Mouse (Mus musculus): Measurements from ENCODE around the gene Negr1. TPM values are rescaled to one million over a fixed set of nuclear protein-coding genes. Genes with fewer than 3 reads are reported as not detected.

Negr1 gene
- 1.7 and 1.9 TPM in 2 replicates for polyA plus RNA-seq (2012; rRNA removed)

- DNase-seq = peak; percentile 25
- TF ChIP-seq POLR2A (IDR thresholded peaks at IDR 0.05; ENCODE audit: low read depth, low read length) (no peak), CTCF (conservative IDR thresholded peaks at IDR 0.05; ENCODE audit: insufficient read depth, insufficient read length, low read depth, low read length) (no peak)
- WGBS = under 1% methylated on average over 76 of the region's 79 CpGs
- peak within 1 kb of the TSS; percentile 47 for H3K27ac ChIP-seq (ENCODE audit: insufficient read depth, low read depth, low read length)
- H3K36me3 ChIP-seq (ENCODE audit: control insufficient read depth, insufficient read depth, low read length) = no peaks in the 10 kb centered on the region
- H3K27me3 ChIP-seq (replicated peaks; ENCODE audit: control insufficient read depth, insufficient read depth, low read length) = no peaks in the 10 kb centered on the region
- peak within 1 kb of the TSS; percentile 61 for H3K4me3 ChIP-seq (ENCODE audit: insufficient read depth, low read depth, low read length)
- H3K4me1 ChIP-seq (ENCODE audit: control insufficient read depth, insufficient read depth, low read length) = no peaks in the 10 kb centered on the region
Observed at GRCm38 (mm10) chr3:156561524-156562423, at the start of gene Negr1. Gene Negr1 (plus strand): TSS chr3:156561794.

GRCm38 (mm10) chr3:156526461-156526933 lies 35.1 kb upstream of the Negr1 start:
- no peaks in the 10 kb centered on the region for H3K36me3 ChIP-seq (ENCODE audit: control insufficient read depth, insufficient read depth, low read length)
- 63% methylated on average over 8 of the region's 8 CpGs for WGBS
- TF ChIP-seq CTCF (conservative IDR thresholded peaks at IDR 0.05; ENCODE audit: insufficient read depth, insufficient read length, low read depth, low read length) = no peak
- TF ChIP-seq POLR2A (IDR thresholded peaks at IDR 0.05; ENCODE audit: low read depth, low read length) = no peak
- no peaks in the 10 kb centered on the region for H3K4me1 ChIP-seq (ENCODE audit: control insufficient read depth, insufficient read depth, low read length)
- no peaks in the 10 kb centered on the region for H3K27me3 ChIP-seq (replicated peaks; ENCODE audit: control insufficient read depth, insufficient read depth, low read length)
- H3K27ac ChIP-seq (ENCODE audit: insufficient read depth, low read depth, low read length) = no peak overlapping the region
- DNase-seq = no peak
- no peak overlapping the region for H3K4me3 ChIP-seq (ENCODE audit: insufficient read depth, low read depth, low read length)

DNA sequence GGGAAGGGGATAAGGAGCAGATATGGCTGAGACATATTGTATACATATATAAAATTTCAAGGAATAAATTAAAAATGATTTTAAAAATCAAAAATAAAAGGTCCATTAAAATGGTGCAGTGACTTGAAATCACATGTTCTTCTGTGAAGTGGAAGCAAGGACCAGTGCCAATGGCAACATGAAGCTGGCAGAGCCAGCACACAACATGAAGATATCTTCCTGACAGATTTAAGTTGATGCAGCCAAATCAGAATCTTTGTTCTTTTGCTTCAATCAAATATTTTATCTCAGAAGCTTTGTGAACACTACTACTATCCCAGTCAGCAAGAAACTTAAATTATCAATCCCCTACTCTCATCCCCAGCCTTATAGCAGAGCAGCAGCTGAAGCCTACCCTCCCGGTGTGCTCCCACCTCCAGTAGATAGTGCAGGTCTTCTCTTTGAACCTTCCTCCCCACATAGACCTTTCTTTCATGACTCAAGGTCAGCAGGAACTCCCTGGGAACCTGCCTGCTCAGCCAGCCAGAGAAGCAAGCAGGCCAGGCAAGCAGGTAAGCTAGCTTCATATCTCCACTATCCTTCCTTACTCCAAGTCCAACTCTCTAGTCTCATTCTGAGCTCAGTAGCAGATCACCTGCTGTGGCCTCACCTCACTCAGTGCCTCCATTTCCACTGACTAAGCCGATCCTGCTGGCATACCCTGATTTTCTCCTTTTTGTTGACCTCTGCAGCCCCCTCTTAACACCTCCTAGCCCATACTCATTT lies 34.2 kb upstream of the Negr1 start:
- Histone ChIP-seq H3K36me3 (ENCODE audit: control insufficient read depth, insufficient read depth, low read length) (no peaks in the 10 kb centered on the region), H3K4me1 (ENCODE audit: control insufficient read depth, insufficient read depth, low read length) (no peaks in the 10 kb centered on the region), H3K4me3 (ENCODE audit: insufficient read depth, low read depth, low read length) (no peak overlapping the region), H3K27ac (ENCODE audit: insufficient read depth, low read depth, low read length) (no peak overlapping the region), H3K27me3 (replicated peaks; ENCODE audit: control insufficient read depth, insufficient read depth, low read length) (no peaks in the 10 kb centered on the region)
- no peak for TF ChIP-seq POLR2A (IDR thresholded peaks at IDR 0.05; ENCODE audit: low read depth, low read length)
- no peak for TF ChIP-seq CTCF (conservative IDR thresholded peaks at IDR 0.05; ENCODE audit: insufficient read depth, insufficient read length, low read depth, low read length)
- 82% methylated on average over 2 of the region's 2 CpGs for WGBS
- DNase-seq = no peak

DNA sequence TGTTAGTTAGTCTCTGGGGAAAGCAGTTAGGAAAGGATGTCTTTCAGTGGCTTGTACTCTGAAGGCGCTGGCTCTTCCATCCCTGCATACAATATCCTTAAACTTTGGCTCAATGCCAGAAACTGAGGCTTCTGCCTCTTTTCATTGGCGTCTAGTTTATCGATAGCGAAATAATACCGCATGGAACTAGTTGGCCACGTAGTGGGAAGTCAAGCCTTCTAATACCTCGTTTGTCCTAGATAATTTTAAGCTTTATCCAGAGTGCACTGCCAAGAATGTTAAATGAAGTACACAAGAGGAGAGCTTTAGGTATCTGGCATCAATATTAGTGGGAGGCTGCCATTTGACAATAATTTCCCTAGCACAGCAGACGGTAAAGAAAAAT lies 2.2 kb upstream of the Negr1 start:
- no peaks in the 10 kb centered on the region for H3K36me3 ChIP-seq (ENCODE audit: control insufficient read depth, insufficient read depth, low read length)
- DNase-seq = no peak
- H3K27ac ChIP-seq (ENCODE audit: insufficient read depth, low read depth, low read length) = no peak overlapping the region
- 50% methylated on average over 8 of the region's 8 CpGs for WGBS
- no peak overlapping the region for H3K4me3 ChIP-seq (ENCODE audit: insufficient read depth, low read depth, low read length)
- no peaks in the 10 kb centered on the region for H3K27me3 ChIP-seq (replicated peaks; ENCODE audit: control insufficient read depth, insufficient read depth, low read length)
- TF ChIP-seq POLR2A (IDR thresholded peaks at IDR 0.05; ENCODE audit: low read depth, low read length) = no peak
- no peak for TF ChIP-seq CTCF (conservative IDR thresholded peaks at IDR 0.05; ENCODE audit: insufficient read depth, insufficient read length, low read depth, low read length)
- no peaks in the 10 kb centered on the region for H3K4me1 ChIP-seq (ENCODE audit: control insufficient read depth, insufficient read depth, low read length)

DNA sequence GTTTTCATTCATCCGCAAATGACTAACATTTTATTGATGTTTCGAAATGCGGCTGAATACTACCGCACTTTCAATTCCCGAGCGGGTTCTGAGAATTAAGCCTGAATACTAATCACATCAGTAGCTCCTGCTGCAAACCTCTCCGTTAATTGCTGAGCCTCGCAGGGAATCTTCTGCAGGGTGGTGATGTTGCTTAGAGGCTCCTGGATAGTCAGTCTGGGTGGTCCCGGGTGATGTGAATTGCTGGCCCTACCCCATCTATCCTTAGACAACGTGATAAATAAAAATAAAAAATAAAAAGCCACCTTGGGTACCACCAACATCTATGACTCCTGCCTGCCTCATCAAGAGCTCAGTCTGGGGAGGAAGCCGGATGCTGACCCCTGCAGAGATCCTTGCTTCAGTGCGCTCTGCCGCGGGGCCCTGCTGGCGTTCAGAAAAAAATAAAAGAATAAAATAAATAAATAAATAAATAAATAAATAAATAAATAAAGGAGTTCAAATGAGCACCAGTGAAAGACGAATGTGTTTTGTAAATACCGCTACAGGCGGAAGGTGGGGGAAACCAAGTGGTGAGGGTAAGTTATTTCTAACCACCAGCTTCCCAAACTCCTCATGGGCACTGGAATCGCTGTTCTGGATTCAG lies 1.6 kb upstream of the Negr1 start:
- 0 out of 2 replicates have a peak overlapping the region, but pooled peaks have one; percentile 61 for H3K4me3 ChIP-seq (ENCODE audit: insufficient read depth, low read depth, low read length)
- H3K27ac ChIP-seq (ENCODE audit: insufficient read depth, low read depth, low read length) = no peak overlapping the region
- no peaks in the 10 kb centered on the region for H3K4me1 ChIP-seq (ENCODE audit: control insufficient read depth, insufficient read depth, low read length)
- no peaks in the 10 kb centered on the region for H3K27me3 ChIP-seq (replicated peaks; ENCODE audit: control insufficient read depth, insufficient read depth, low read length)
- WGBS = 15% methylated on average over 19 of the region's 19 CpGs
- no peak for TF ChIP-seq POLR2A (IDR thresholded peaks at IDR 0.05; ENCODE audit: low read depth, low read length)
- DNase-seq = no peak
- H3K36me3 ChIP-seq (ENCODE audit: control insufficient read depth, insufficient read depth, low read length) = no peaks in the 10 kb centered on the region

DNA sequence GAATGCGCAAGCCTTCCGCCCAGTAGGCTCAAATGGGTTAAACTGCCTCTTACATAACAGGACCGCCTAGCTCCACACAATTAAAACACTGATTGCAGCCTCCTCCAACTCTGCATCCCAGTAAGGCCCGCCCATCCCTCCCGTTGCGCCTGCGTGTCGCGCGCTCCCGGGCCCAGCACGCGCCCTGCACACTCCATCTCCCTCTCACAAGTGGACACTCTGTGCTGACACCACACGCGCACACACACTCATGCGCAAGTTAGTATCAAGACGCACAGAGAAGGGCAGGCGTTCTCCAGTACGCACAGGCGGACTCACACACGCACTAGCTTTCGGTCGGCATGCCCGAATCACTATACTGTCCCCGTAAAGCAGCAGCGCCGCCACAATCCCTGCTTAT lies 828 bp upstream of the Negr1 start:
- H3K27ac ChIP-seq (ENCODE audit: insufficient read depth, low read depth, low read length) = peak overlapping the region; percentile 47
- TF ChIP-seq CTCF (conservative IDR thresholded peaks at IDR 0.05; ENCODE audit: insufficient read depth, insufficient read length, low read depth, low read length) (no peak), POLR2A (IDR thresholded peaks at IDR 0.05; ENCODE audit: low read depth, low read length) (peak; percentile 21)

More for the DNA sequence above, 828 bp upstream of the Negr1 start:
- no peaks in the 10 kb centered on the region for H3K36me3 ChIP-seq (ENCODE audit: control insufficient read depth, insufficient read depth, low read length)
- WGBS = under 1% methylated on average over 27 of the region's 27 CpGs
- H3K4me3 ChIP-seq (ENCODE audit: insufficient read depth, low read depth, low read length) = peak overlapping the region; percentile 61
- H3K27me3 ChIP-seq (replicated peaks; ENCODE audit: control insufficient read depth, insufficient read depth, low read length) = no peaks in the 10 kb centered on the region
- no peaks in the 10 kb centered on the region for H3K4me1 ChIP-seq (ENCODE audit: control insufficient read depth, insufficient read depth, low read length)
- peak; percentile 61 for DNase-seq

Data from kidney, adult 2 months (tissue).